Mouse (Mus musculus): ENCODE results near the gene Col26a1. TPM values are rescaled to one million over a fixed set of nuclear protein-coding genes. Genes with fewer than 3 reads are reported as not detected.

The Col26a1 gene
- 35.9 and 37.5 TPM in 2 replicates for polyA plus RNA-seq (2015; fragmentation: Nextera tagmentation; extraction: Ambion mirVana)

DNA sequence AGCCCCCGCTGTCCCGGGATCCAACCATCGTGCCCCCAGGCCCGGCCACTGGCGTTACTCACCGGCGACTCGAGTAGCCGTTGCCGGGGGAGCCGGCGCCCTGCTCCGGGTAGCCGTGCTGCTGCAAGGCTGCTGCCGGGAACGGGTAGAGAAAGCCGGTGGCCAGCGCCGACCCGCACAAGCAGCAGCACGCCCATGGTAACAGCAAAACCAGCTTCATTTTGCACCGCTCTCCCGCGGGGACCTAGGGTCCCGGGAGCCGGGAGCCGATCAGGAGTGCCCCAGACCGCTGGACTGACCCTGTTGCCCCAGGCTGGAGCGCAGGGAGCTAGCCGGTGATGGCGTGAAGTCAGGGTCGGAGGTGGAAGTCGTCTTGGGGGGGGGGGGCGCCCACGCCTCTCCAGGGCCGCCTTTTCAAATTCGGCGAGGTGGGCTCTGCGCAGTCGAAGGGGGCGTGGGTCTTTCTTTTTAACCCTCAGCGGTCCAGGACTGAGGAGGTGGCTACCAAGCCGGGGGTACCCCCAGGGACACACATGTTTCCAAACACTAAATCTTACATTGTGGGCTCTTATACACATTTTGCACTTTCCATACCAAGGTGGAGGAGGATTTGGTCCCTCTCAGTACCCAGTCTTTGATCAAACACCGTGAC is at the start of gene Col26a1:
Col26a1 (minus strand) TSS at position 422 of the 652 bp plus-strand sequence.

DNA sequence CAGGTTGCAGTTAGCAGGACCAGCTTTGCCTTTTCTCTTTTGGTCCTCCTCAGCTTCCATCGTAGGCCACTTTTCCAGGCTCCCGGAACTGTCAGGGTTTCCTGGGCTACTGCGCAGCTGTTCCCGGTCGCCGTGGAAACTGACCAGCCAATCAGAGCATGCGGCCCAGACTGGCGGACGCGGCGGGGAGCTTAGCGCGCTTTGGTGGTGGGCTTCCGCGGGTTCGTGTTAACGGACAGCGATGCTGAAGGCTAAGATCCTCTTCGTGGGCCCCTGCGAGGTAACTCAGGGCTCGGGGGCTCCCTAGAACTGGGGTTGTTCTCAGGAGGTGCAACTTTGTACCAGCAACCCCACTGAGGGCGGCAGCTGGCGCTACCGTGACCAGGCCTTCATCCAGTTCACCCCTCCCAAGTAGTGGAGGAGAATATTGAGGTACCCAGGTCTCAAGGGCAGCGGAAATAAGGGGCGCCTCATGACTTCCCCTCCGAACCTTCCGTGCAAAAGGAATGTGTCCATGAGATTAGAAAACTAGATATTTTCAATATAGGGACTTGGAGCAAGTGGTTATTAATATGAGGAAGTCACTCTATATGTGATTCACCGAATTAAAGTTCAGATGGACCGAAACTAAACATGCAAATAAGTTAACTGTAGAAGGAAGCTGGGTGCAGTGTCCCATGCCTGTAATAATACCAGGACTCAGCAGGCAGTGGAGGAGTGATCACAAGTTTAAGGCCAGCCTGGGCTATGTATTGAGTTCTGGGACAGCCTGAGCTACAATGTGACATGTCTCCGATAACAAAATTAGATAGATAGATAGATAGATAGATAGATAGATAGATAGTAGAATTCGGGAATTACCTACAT is 25.2 kb upstream of the Col26a1 start, which contains the start of gene Ift22:
Ift22 (plus strand) TSS at position 160 of the 867 bp plus-strand sequence.

DNA sequence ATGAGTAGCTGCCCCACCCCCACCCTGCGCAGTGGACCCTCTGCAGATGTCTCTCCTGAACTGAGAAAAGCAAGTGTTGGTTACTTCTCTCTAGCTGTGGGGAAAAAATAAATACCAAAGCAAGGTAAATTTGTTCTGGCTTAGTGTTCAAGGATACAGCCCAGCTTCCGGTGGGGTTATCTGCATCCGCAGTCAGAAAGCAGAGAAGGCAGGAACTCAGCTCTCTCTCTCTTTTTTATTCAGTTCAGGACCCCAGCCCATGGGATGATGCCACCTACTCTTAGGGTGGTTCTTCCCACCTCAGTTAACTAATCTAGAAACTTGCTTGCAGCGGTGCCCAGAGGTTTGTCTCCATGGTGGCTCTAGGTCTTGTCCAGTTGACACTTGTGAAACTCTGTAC is 190.2 kb downstream of the Col26a1 start, which contains the start of gene Myl10:
Myl10 (plus strand) TSS at position 363 of the 400 bp plus-strand sequence.

Other genes starting within 250 kb of the Col26a1 start
- not detected in 2 replicates for gene Myl10, start 190.1 kb downstream of the Col26a1 start, polyA plus RNA-seq (2015; fragmentation: Nextera tagmentation; extraction: Ambion mirVana)
- 110 and 131 TPM in 2 replicates for gene Ift22, start 24.9 kb upstream of the Col26a1 start, polyA plus RNA-seq (2015; fragmentation: Nextera tagmentation; extraction: Ambion mirVana)
- gene Fis1, start 70.1 kb upstream of the Col26a1 start, polyA plus RNA-seq (2015; fragmentation: Nextera tagmentation; extraction: Ambion mirVana), result 392 and 407 TPM in 2 replicates
- 0.10 and 0.17 TPM in 2 replicates for gene Cldn15, start 83.4 kb upstream of the Col26a1 start, polyA plus RNA-seq (2015; fragmentation: Nextera tagmentation; extraction: Ambion mirVana)
- 27.7 and 33.2 TPM in 2 replicates for gene Plod3, start 103.8 kb upstream of the Col26a1 start, polyA plus RNA-seq (2015; fragmentation: Nextera tagmentation; extraction: Ambion mirVana)
- gene Znhit1, start 104.8 kb upstream of the Col26a1 start, polyA plus RNA-seq (2015; fragmentation: Nextera tagmentation; extraction: Ambion mirVana), result 142 and 162 TPM in 2 replicates
- 56.1 and 64.7 TPM in 2 replicates for gene Vgf, start 143.2 kb upstream of the Col26a1 start, polyA plus RNA-seq (2015; fragmentation: Nextera tagmentation; extraction: Ambion mirVana)
- 195 and 218 TPM in 2 replicates for gene Ap1s1, start 162.9 kb upstream of the Col26a1 start, polyA plus RNA-seq (2015; fragmentation: Nextera tagmentation; extraction: Ambion mirVana)
- 0.08 and 0.20 TPM in 2 replicates for gene Serpine1, start 189.1 kb upstream of the Col26a1 start, polyA plus RNA-seq (2015; fragmentation: Nextera tagmentation; extraction: Ambion mirVana)
- 2.6 and 2.9 TPM in 2 replicates for gene Trim56, start 233.0 kb upstream of the Col26a1 start, polyA plus RNA-seq (2015; fragmentation: Nextera tagmentation; extraction: Ambion mirVana)

Measured in neural tube, postnatal 0 days (tissue).